Mouse (Mus musculus) embryonic fibroblast, embryonic 13.5 days (primary cell): ENCODE measurements around the gene Aif1. TPM values are rescaled to one million over a fixed set of nuclear protein-coding genes. Genes with fewer than 3 reads are reported as not detected.

Experiments
- H3K27ac ChIP-seq: 2 replicates; pipeline ENCODE4 v1.5.1; 2012; ENCODE audit warnings: low read length, control low read depth, inconsistent platforms; ENCODE audit not compliant: insufficient read depth
- H3K4me1 ChIP-seq: 2 replicates; pipeline ENCODE4 v1.6.1; 2011; ENCODE audit warnings: low read length; ENCODE audit not compliant: control insufficient read depth, insufficient read depth
- H3K4me3 ChIP-seq: 2 replicates; pipeline ENCODE4 v1.5.1; 2011; ENCODE audit warnings: mild to moderate bottlenecking, control low read depth, low read length; ENCODE audit not compliant: insufficient read depth
- CTCF ChIP-seq: IDR thresholded peaks from 2 replicates; pipeline ENCODE4 v1.5.1; 2011; ENCODE audit warnings: mild to moderate bottlenecking, control low read depth, low read length, moderate library complexity, borderline replicate concordance; ENCODE audit not compliant: insufficient read depth
- POLR2A ChIP-seq: IDR thresholded peaks from 2 replicates; pipeline ENCODE4 v1.6.1; 2011; ENCODE audit warnings: low read depth, mild to moderate bottlenecking, control low read depth, low read length, moderate library complexity
- polyA plus RNA-seq: library from polyadenylated mRNA; stranded (reverse); fragments of >200 nt; gene quantifications from 2 replicates; pipeline ENCODE4 v1.2.4, GENCODE M21; 2011; ENCODE audit warnings: low read depth; ENCODE audit not compliant: missing spikeins, insufficient read length

Aif1 gene
- polyA plus RNA-seq, 1 experiment = not detected

DNA sequence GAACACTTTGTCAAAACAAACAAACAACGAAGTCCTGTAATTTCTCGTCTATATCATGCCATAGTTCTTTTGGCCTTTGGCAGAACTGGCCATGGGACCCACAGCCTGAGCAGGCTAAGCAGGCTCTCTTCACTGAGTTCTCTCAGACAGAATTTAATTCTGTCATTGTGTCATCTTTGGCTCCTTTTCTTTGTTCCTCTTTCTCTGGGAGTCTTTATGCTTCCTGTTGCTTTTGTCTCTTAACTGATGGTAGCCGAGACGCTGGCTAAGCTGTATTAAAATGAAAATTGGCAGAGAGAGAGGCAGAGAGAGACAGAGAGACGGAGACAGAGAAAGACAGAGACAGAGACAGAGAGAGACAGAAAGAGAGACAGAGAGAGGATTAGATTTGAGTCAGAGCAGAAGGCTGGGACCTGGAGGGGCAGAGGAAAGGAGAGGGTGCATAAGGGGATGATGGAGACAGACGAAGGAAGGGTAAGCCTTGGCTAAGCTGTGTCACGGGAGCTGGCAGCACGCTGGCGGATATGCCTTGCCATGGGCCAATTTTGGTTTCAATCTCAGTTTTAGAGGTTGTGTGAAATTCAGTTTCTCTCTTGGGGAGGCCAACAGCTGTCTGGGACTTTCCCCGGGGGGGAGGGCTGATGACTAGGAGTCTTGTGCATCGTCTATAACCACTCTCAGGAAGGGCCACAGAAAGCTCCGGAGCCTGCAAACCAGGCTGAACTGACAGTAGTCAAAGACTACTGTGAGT is 34.1 kb upstream of the Aif1 start:
- Histone ChIP-seq H3K27ac (no peak overlapping the region), H3K4me1 (no peaks in the 10 kb centered on the region), H3K4me3 (no peak overlapping the region)
- TF ChIP-seq POLR2A = no peak
- TF ChIP-seq CTCF = no peak

DNA sequence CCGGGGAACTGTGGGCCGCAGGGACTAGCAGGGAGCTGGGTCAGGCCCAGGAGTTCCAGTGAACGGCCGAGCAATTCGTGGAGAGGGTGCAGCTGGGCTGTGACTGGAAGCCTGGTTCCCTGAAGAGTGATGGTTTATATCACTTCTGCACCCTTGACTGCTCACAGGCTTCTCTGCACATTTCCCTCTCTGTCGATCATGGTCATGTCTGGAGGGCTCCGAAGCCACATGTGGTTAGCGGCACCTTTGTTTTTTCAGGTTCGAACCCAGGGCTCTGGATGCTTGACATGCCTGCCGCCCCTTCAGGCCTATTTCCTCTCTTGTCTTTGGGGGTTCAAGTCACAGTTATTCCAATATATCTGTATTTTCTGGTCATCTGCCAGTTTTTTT is 29.5 kb upstream of the Aif1 start:
- no peak overlapping the region for H3K4me3 ChIP-seq
- no peak overlapping the region for H3K27ac ChIP-seq
- H3K4me1 ChIP-seq = no peaks in the 10 kb centered on the region
- TF ChIP-seq CTCF (no peak), POLR2A (no peak)

- TF ChIP-seq POLR2A = no peak
- no peak for TF ChIP-seq CTCF
- H3K4me3 ChIP-seq = no peak within 1 kb of the TSS
Measured at GRCm38 (mm10) chr17:35204494-35205379, 28.9 kb upstream of the Aif1 start, which contains the start of gene Lta. Gene Lta (minus strand): TSS chr17:35205351.

GRCm38 (mm10) chr17:35202442-35202841 is 26.6 kb upstream of the Aif1 start:
- Histone ChIP-seq H3K4me1 (no peaks in the 10 kb centered on the region), H3K27ac (no peak overlapping the region), H3K4me3 (no peak overlapping the region)
- TF ChIP-seq CTCF = no peak
- TF ChIP-seq POLR2A = no peak

More at GRCm38 (mm10) chr17:35204494-35205379, 28.9 kb upstream of the Aif1 start, which contains the start of gene Lta:
- H3K27ac ChIP-seq = no peak within 1 kb of the TSS
- no peaks in the 10 kb centered on the region for H3K4me1 ChIP-seq

- no peak for TF ChIP-seq POLR2A
- TF ChIP-seq CTCF = no peak
- no peak within 1 kb of the TSS for H3K27ac ChIP-seq
- H3K4me3 ChIP-seq = no peak within 1 kb of the TSS
- no peaks in the 10 kb centered on the region for H3K4me1 ChIP-seq
Measured at GRCm38 (mm10) chr17:35201787-35202186, 25.9 kb upstream of the Aif1 start, which contains the start of gene Tnf. Gene Tnf (minus strand): TSS chr17:35202007.

DNA sequence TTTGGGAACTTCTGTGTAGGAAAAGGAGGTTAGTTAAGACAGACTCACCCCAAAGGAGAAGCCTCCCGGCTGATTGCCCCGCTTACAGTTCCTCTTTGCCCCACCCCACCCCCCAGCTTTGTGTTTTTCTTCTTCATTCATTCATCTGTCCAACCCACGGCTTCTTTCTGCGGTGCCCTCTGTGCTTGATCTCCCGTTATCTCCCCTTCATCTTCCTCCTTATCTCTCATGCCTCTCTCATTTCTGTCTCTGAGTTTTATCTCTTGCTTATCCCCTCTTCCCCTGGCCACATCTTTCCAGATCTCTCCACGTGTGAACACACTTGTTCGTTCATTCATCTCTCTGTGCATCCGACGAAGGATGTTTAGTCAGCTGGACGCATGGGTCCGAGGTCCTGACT is 25.3 kb upstream of the Aif1 start:
- Histone ChIP-seq H3K4me3 (no peak overlapping the region), H3K27ac (no peak overlapping the region), H3K4me1 (no peaks in the 10 kb centered on the region)
- TF ChIP-seq CTCF = no peak
- TF ChIP-seq POLR2A = no peak

- Histone ChIP-seq H3K4me3 (no peak overlapping the region), H3K4me1 (no peaks in the 10 kb centered on the region; the same call in 1 of the 2 replicates), H3K27ac (no peak overlapping the region)
- TF ChIP-seq CTCF (no peak), POLR2A (no peak)
Measured at GRCm38 (mm10) chr17:35200398-35200797, 24.5 kb upstream of the Aif1 start.

GRCm38 (mm10) chr17:35198946-35199345 is 23.1 kb upstream of the Aif1 start:
- TF ChIP-seq POLR2A (no peak), CTCF (no peak)
- Histone ChIP-seq H3K4me3 (no peak overlapping the region), H3K4me1 (no peaks in the 10 kb centered on the region; the same call in 1 of the 2 replicates), H3K27ac (no peak overlapping the region)

DNA sequence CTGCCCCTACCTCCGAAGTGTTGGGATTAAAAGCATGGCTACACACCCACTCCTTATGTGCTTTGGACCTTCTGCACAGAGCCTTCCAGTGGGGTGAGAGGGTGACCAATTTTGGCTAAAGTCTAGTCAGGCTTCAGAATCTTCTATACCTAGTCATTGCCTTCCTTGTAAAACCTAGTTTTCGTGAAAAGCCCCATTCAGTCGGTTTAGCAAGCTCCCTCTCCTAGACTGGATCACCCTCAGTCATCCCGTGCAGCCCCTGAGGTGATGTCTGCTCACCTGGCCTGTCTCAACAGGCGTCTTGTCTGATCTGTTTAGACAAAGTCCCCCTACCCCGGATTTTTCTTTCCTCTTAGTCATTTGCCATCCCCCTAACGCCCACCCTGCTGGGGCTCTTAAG is 22.2 kb upstream of the Aif1 start:
- no peak overlapping the region for H3K4me3 ChIP-seq
- H3K4me1 ChIP-seq = no peaks in the 10 kb centered on the region; the same call in 1 of the 2 replicates
- H3K27ac ChIP-seq = no peak overlapping the region
- TF ChIP-seq POLR2A (no peak), CTCF (no peak)

DNA sequence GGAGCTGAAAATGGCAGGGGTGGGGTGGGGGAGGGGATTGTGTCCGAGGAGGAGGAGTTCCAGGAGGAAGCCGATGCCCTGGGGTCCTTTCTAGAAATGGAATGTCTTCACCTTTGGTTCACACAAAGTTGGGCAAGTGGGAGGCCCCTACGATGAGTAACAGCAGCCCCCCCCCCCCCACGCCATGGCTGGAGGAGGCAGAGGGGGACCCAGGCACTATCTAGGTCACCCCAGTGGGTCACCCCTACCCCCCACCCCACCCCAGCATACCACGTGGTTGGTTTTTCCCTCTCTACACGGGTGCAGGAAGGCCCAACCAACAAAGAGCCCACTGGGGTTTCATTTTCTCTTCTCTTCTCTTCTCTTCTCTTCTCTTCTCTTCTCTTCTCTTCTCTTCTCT is 21.3 kb upstream of the Aif1 start:
- Histone ChIP-seq H3K4me3 (no peak overlapping the region), H3K27ac (no peak overlapping the region), H3K4me1 (no peaks in the 10 kb centered on the region; the same call in 1 of the 2 replicates)
- no peak for TF ChIP-seq CTCF
- no peak for TF ChIP-seq POLR2A
